19 mouse cellular contexts compared by ENCODE assay signal in the genomic region with DNA sequence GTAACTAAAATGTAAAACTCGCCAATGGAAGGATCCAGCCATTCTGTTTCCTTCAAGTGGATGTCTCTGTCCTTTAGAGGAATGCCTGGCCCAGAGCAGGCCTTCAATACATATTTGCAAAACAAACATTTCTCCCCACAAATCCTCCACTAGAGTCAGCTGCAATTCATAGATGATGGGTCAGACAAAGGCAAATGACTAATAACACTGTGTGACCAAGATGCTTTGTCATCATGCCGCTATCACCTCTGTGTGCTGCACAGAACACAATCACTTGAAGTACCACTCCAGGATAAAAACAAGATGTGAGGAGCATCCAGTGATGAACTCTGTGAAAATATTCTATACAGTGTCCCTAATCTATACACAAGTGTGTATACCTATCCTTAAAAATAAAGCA. TPM values are rescaled to one million over a fixed set of nuclear protein-coding genes. Genes with fewer than 3 reads are reported as not detected.
DNase-seq lines count a peak whose midpoint lies in the region; ATAC-seq lines count a peak whose summit lies in the region.
"Had no signal": no experiment of that assay in that cellular context is flagged by ENCODE, and none has a peak within 500 bp of the region (broad histone marks: within the 10 kb centered on the region; RNA-seq: fewer than 3 reads in every experiment).

No protein-coding gene starts in this region.

- 0 out of 2 replicates have a peak overlapping the region, but pooled peaks have one; percentile 9 for H3K27ac ChIP-seq in midbrain, embryonic 10.5 days (replicated peaks)
- H3K27ac ChIP-seq in midbrain, embryonic 14.5 days (replicated peaks; ENCODE audit: low read depth, low read length) = no peak overlapping the region
- H3K27ac ChIP-seq: embryonic facial prominence, embryonic 10.5 days; embryonic facial prominence, embryonic 12.5 days; forebrain, embryonic 13.5 days; forebrain, embryonic 15.5 days had no signal

- H3K9me3 ChIP-seq in midbrain, embryonic 10.5 days (replicated peaks) = no peaks in the 10 kb centered on the region
- no peaks in the 10 kb centered on the region for H3K9me3 ChIP-seq in midbrain, embryonic 14.5 days (ENCODE audit: control insufficient read depth, low read length)
- H3K9me3 ChIP-seq: embryonic facial prominence, embryonic 10.5 days; embryonic facial prominence, embryonic 12.5 days; forebrain, embryonic 13.5 days; forebrain, embryonic 15.5 days had no signal

- H3K4me1 ChIP-seq in midbrain, embryonic 10.5 days = peaks cover 27% of the 10 kb centered on the region
- H3K4me1 ChIP-seq in midbrain, embryonic 14.5 days (ENCODE audit: control insufficient read depth, insufficient read depth, low read length) = peaks cover 3% of the 10 kb centered on the region; the same call in 1 of the 2 replicates
- H3K4me1 ChIP-seq: forebrain, embryonic 15.5 days had no signal

- WGBS in midbrain, embryonic 10.5 days = 81% methylated on average over 2 of the region's 2 CpGs
- 84% methylated on average over 2 of the region's 2 CpGs for WGBS in midbrain, embryonic 14.5 days

- H3K9ac ChIP-seq in midbrain, embryonic 14.5 days (replicated peaks; ENCODE audit: low read length) = no peak overlapping the region
- H3K9ac ChIP-seq: embryonic facial prominence, embryonic 12.5 days; forebrain, embryonic 13.5 days; forebrain, embryonic 15.5 days; forebrain, postnatal 0 days had no signal

- H3K27me3 ChIP-seq in midbrain, embryonic 10.5 days (ENCODE audit: low read depth, poor library complexity, severe bottlenecking) = no peaks in the 10 kb centered on the region
- no peaks in the 10 kb centered on the region for H3K27me3 ChIP-seq in midbrain, embryonic 14.5 days (ENCODE audit: control insufficient read depth, insufficient read depth, low read length)
- H3K27me3 ChIP-seq: embryonic facial prominence, embryonic 12.5 days; forebrain, embryonic 13.5 days; forebrain, embryonic 15.5 days; Patski had no signal

- ATAC-seq in midbrain, embryonic 14.5 days (ENCODE audit: low FRiP score, low TSS enrichment) = no peak
- ATAC-seq: activated CD4-positive, CD25-positive, alpha-beta regulatory T cell, adult 4 months; forebrain, embryonic 13.5 days; forebrain, embryonic 15.5 days; forebrain, postnatal 0 days; Patski had no signal

- DNase-seq in adrenal gland, adult 2 months = peak; percentile 52
- DNase-seq in adrenal gland, postnatal 14 days = no peak
- no peak for DNase-seq in midbrain, embryonic 10.5 days (ENCODE audit: low spot score)
- DNase-seq in midbrain, embryonic 14.5 days = no peak
- no peak for DNase-seq in kidney, postnatal 36 days
- DNase-seq: adrenal gland, postnatal 10 days; cerebellum, adult 11-12 months; cerebellum, adult 2 months; cerebellum, adult 9-10 months; cerebellum, postnatal 10 days; cerebellum, postnatal 25 days; forebrain, postnatal 0 days had no signal

- peaks cover 33% of the 10 kb centered on the region for H3K36me3 ChIP-seq in midbrain, embryonic 10.5 days
- peaks cover 8% of the 10 kb centered on the region; the same call in 1 of the 2 replicates for H3K36me3 ChIP-seq in midbrain, embryonic 14.5 days (ENCODE audit: control insufficient read depth, insufficient read depth, low read length)

- H3K4me3 ChIP-seq in midbrain, embryonic 10.5 days = no peak overlapping the region
- no peak overlapping the region for H3K4me3 ChIP-seq in midbrain, embryonic 14.5 days (replicated peaks; ENCODE audit: low read depth, low read length)
- H3K4me3 ChIP-seq: embryonic facial prominence, embryonic 10.5 days; embryonic facial prominence, embryonic 12.5 days; forebrain, embryonic 13.5 days; forebrain, embryonic 15.5 days had no signal

- no peak overlapping the region for H3K4me2 ChIP-seq in midbrain, embryonic 14.5 days (ENCODE audit: low read length)
- H3K4me2 ChIP-seq: embryonic facial prominence, embryonic 12.5 days; forebrain, embryonic 13.5 days; forebrain, embryonic 15.5 days had no signal

RNA-seq across cellular contexts. Expression of a gene that starts 55.0 kb away (rescaled TPM):
- total RNA-seq in adrenal gland, adult 2 months (2021) = 100 to 1,000 TPM in 1 of 2 experiments, 10 to 100 TPM in 1; 95.2 to 101 TPM
- 12.6 and 15.9 TPM in 2 replicates for polyA plus RNA-seq in adrenal gland, adult 2 months (2012; rRNA removed)
- total RNA-seq in adrenal gland, postnatal 14 days (2021) = 76.3 and 84.4 TPM in 2 replicates
- polyA plus RNA-seq in midbrain, embryonic 10.5 days (2016; fragmentation: Nextera tagmentation; extraction: Ambion mirVana) = 41.2 and 47.2 TPM in 2 replicates
- polyA plus RNA-seq in midbrain, embryonic 14.5 days (2014; fragmentation: Nextera tagmentation; extraction: Ambion mirVana) = 13.1 and 21.2 TPM in 2 replicates
- total RNA-seq: MEL had no signal
